Mouse (Mus musculus) forebrain, embryonic 15.5 days (tissue): ENCODE results near the gene Arhgap10. TPM values are rescaled to one million over a fixed set of nuclear protein-coding genes. Genes with fewer than 3 reads are reported as not detected.

Experiments used
- ATAC-seq: fragments of 200-750 bp; cut with Nextera tagmentation; replicated peaks from 2 replicates; pipeline ENCODE4 v1.8.0; 2017; ENCODE audit warnings: mild to moderate bottlenecking, moderate TSS enrichment, moderate library complexity
- H3K27ac ChIP-seq: fragments of 300-500 bp; sonication (generic); replicated peaks from 2 replicates; pipeline ENCODE4 v1.5.1; 2015; ENCODE audit warnings: mild to moderate bottlenecking, inconsistent platforms
- H3K27me3 ChIP-seq: fragments of 300-500 bp; sonication (generic); 2 replicates; pipeline ENCODE4 v1.6.1; 2015; ENCODE audit warnings: inconsistent platforms
- H3K36me3 ChIP-seq: fragments of 300-500 bp; sonication (generic); 2 replicates; pipeline ENCODE4 v1.6.1; 2015; ENCODE audit warnings: mild to moderate bottlenecking, inconsistent platforms
- H3K4me1 ChIP-seq: fragments of 300-500 bp; sonication (generic); 2 replicates; pipeline ENCODE4 v1.6.1; 2015; ENCODE audit warnings: inconsistent platforms
- H3K4me2 ChIP-seq: fragments of 300-500 bp; sonication (generic); replicated peaks from 2 replicates; pipeline ENCODE4 v1.6.1; 2015; ENCODE audit warnings: mild to moderate bottlenecking, inconsistent platforms
- H3K4me3 ChIP-seq: fragments of 300-500 bp; sonication (generic); 2 replicates; pipeline ENCODE4 v1.5.1; 2015; ENCODE audit warnings: mild to moderate bottlenecking, inconsistent platforms
- H3K9ac ChIP-seq: fragments of 300-500 bp; sonication (generic); replicated peaks from 2 replicates; pipeline ENCODE4 v1.6.1; 2015; ENCODE audit warnings: mild to moderate bottlenecking, inconsistent platforms
- H3K9me3 ChIP-seq: fragments of 300-500 bp; sonication (generic); 2 replicates; pipeline ENCODE4 v1.6.1; 2016; ENCODE audit warnings: inconsistent platforms
- WGBS: fragments of 180-500 bp; shearing (Covaris S2); methylation state at CpG from one replicate; pipeline ENCODE4 v1.1.7; 2015; ENCODE audit warnings: mixed read lengths; 5-methylcytosine and 5-hydroxymethylcytosine counted together
- polyA plus RNA-seq: library from polyadenylated mRNA; unstranded; fragments of >200 nt; fragmentation: Nextera tagmentation; extraction: Ambion mirVana; gene quantifications from 2 replicates; pipeline ENCODE4 v1.2.1, GENCODE M21; 2015

Gene Arhgap10
- polyA plus RNA-seq, 1 experiment from 2014 or later, result 4.2 TPM

DNA sequence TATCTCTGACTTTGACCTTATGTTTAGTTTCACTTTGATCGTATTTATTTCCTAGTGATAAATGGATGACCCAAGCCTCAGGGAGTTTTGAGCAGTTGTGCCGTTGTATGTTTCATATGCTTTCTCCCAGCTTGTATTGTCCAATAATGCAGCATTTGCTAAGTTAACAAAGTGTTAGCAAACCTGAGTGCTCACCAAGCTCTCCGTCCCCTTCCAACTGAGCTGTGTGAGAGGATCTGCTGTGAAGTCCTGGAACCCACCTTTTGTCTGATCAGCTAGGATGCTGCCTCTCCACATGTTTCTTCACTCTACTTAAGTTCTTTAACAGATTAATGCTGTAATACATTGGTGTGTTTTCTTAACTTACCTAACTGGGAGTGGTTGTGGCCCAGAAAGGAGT is 276.4 kb downstream of the Arhgap10 start:
- Histone ChIP-seq H3K36me3 (no peaks in the 10 kb centered on the region), H3K27me3 (no peaks in the 10 kb centered on the region), H3K4me2 (no peak overlapping the region), H3K27ac (no peak overlapping the region), H3K9ac (no peak overlapping the region), H3K4me3 (no peak overlapping the region), H3K4me1 (no peaks in the 10 kb centered on the region), H3K9me3 (no peaks in the 10 kb centered on the region)
- 94% methylated on average over 3 of the region's 3 CpGs for WGBS
- no peak for ATAC-seq

DNA sequence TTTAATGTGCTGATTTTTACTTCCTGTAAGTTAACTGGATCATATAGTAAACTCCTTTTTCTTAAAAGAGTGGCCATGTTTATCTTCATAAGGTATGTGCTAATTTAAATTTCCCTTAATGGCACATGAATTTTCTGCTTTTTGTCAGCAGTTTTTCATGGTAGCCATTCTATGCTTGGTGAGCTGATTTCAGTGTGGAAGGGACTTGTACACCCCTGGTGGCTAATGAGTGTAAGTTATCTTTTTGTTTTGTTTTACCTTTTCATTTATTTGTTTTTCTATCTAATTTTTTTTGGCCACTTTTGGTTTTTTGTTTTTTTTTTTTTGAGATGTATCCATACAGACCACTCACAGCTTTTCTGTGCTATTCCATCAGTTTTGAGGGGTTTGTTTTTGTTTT is 278.3 kb downstream of the Arhgap10 start:
- Histone ChIP-seq H3K4me1 (no peaks in the 10 kb centered on the region), H3K4me2 (no peak overlapping the region), H3K9ac (no peak overlapping the region), H3K9me3 (no peaks in the 10 kb centered on the region), H3K27ac (no peak overlapping the region), H3K27me3 (no peaks in the 10 kb centered on the region), H3K4me3 (no peak overlapping the region), H3K36me3 (no peaks in the 10 kb centered on the region)
- ATAC-seq, result no peak

DNA sequence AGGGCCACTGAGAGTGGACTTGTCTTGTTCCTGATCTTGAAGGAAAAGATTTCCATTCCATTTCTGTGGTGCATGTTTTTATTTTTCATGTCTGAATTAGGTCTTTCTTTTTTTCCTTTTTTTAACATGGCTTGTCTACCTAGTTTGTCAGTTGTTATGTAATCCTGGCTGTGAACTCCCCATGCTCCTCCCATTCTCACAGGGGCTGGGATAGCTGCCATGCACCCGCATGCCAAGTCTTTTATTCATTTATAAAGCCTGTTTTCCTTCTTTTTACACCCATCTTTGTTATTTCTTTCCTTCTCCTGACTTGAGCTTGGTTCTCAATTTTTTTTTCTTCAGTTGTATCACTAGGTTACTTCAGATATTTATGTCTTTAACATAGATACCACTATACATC is 281.1 kb downstream of the Arhgap10 start:
- no peak for ATAC-seq
- H3K27ac ChIP-seq, result no peak overlapping the region
- no peaks in the 10 kb centered on the region for H3K36me3 ChIP-seq
- no peaks in the 10 kb centered on the region for H3K27me3 ChIP-seq
- H3K9me3 ChIP-seq, result no peaks in the 10 kb centered on the region
- no peak overlapping the region for H3K4me3 ChIP-seq
- 48% methylated on average over 1 of the region's 1 CpGs for WGBS
- no peak overlapping the region for H3K9ac ChIP-seq
- peaks cover 2% of the 10 kb centered on the region for H3K4me1 ChIP-seq
- H3K4me2 ChIP-seq, result no peak overlapping the region

DNA sequence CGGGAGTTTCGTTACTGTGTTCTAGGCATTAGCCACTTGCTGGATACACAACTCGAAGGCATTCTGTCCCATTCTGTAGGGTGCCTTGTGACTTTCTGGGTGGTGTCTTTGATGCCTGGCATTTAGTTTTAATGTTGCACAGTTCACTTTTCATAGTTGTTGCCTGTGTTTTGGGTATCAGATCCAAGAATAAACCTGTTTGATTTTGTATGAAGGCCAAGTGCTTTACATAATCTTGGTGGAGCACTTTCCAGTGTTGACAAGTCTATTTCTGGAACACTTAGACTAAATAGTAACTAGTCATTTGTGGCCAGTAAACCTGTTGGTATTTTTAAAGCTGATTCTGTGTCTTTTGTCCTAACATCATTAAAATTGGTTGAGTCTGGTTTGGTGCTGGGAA is 285.3 kb downstream of the Arhgap10 start:
- no peaks in the 10 kb centered on the region for H3K36me3 ChIP-seq
- H3K9me3 ChIP-seq, result no peaks in the 10 kb centered on the region
- H3K4me2 ChIP-seq, result no peak overlapping the region
- no peak for ATAC-seq
- H3K4me1 ChIP-seq, result peaks cover 5% of the 10 kb centered on the region
- H3K27me3 ChIP-seq, result no peaks in the 10 kb centered on the region
- H3K9ac ChIP-seq, result no peak overlapping the region
- no peak overlapping the region for H3K27ac ChIP-seq
- WGBS, result 74% methylated on average over 3 of the region's 3 CpGs
- no peak overlapping the region for H3K4me3 ChIP-seq

DNA sequence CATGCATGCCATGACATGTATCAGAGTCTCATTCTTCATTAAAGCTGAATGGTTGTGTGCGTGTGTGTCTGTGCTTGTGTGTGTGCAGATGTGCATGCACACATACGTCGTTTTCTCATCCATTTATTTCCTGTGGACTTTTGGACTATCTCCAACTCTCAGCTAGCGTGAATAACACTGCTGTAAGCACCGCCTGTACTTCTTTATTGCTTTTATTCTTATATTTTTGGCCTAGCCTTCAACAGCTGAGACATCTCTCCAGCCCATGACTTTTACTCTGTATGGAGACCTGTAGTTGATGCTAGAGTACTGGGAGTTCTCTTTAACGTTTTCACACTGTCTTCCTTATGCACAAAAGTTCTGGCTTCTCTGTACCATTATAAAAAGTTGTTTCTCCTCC is 285.9 kb downstream of the Arhgap10 start:
- no peak overlapping the region for H3K9ac ChIP-seq
- H3K36me3 ChIP-seq, result no peaks in the 10 kb centered on the region
- no peak overlapping the region for H3K4me3 ChIP-seq
- H3K27me3 ChIP-seq, result no peaks in the 10 kb centered on the region
- H3K9me3 ChIP-seq, result no peaks in the 10 kb centered on the region
- peaks cover 5% of the 10 kb centered on the region for H3K4me1 ChIP-seq
- H3K4me2 ChIP-seq, result no peak overlapping the region
- WGBS, result 42% methylated on average over 6 of the region's 6 CpGs
- ATAC-seq, result no peak
- H3K27ac ChIP-seq, result no peak overlapping the region

DNA sequence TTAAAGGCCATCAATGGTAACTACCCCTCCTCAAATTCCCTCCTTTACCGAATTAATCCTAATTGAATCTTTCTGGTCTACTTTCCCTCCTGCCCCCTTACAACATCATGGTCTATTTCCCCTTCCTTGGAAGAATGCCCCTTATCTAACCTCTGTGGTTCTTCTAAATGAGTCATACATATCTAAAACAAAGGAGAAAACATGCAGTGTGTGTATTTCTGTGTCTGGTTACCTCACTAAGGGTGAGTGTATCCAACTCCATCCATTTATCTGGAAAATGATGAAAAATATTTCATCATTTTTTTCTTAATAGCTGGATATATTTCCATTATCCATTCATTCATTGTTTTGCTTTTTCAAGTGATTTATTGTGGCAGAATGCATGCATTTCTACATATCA is 286.5 kb downstream of the Arhgap10 start:
- Histone ChIP-seq H3K9me3 (no peaks in the 10 kb centered on the region), H3K27ac (no peak overlapping the region), H3K4me1 (peaks cover 5% of the 10 kb centered on the region), H3K27me3 (no peaks in the 10 kb centered on the region), H3K4me3 (no peak overlapping the region), H3K9ac (no peak overlapping the region), H3K4me2 (no peak overlapping the region), H3K36me3 (no peaks in the 10 kb centered on the region)
- ATAC-seq, result no peak
- 90% methylated on average over 1 of the region's 1 CpGs for WGBS

DNA sequence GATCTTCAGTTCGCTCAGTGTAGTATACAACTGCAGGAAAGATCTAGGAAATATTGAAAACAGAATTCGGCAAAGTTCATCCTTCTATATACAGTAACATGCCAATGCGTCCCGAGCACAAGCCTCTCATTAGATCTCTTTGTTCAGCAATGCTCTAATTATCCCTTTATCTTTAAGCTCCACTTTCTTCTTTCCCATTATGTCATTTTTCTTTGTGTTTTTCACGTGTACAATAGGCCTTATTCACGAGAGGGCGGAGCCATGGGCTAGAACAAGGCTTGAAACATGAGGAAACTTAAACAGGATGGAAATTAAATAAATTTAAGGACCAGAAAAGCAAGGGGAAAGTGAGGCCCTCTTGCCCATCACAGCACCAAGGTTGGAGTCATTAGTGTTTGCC is 289.1 kb downstream of the Arhgap10 start:
- no peak for ATAC-seq
- peaks cover 5% of the 10 kb centered on the region for H3K4me1 ChIP-seq
- H3K9me3 ChIP-seq, result no peaks in the 10 kb centered on the region
- H3K4me3 ChIP-seq, result no peak overlapping the region
- no peaks in the 10 kb centered on the region for H3K27me3 ChIP-seq
- H3K36me3 ChIP-seq, result no peaks in the 10 kb centered on the region
- H3K27ac ChIP-seq, result no peak overlapping the region
- H3K9ac ChIP-seq, result no peak overlapping the region
- 48% methylated on average over 7 of the region's 7 CpGs for WGBS
- H3K4me2 ChIP-seq, result no peak overlapping the region

DNA sequence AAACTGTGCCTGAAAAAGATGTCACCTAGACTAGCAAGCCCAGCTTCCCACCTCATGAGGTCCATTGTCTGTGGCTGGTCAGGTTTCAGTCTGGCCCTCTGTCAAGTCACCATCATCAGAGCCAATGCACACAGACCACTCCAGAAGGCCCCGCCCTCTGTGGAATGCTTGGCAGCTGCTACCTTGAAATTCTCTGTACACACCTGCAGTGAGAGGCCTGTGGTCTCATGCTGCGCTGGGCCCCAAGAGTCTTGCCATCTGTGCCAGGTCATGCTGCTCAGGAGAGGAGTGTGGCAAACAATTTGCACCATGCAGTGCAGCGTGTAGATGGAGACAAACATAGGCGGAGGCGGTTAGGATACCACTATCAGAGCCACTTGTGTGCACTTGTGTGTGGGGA is 290.0 kb downstream of the Arhgap10 start:
- Histone ChIP-seq H3K4me1 (peaks cover 5% of the 10 kb centered on the region), H3K4me2 (no peak overlapping the region), H3K27me3 (no peaks in the 10 kb centered on the region), H3K4me3 (no peak overlapping the region), H3K9ac (no peak overlapping the region), H3K27ac (no peak overlapping the region), H3K9me3 (no peaks in the 10 kb centered on the region), H3K36me3 (no peaks in the 10 kb centered on the region)
- ATAC-seq, result no peak
- 90% methylated on average over 5 of the region's 5 CpGs for WGBS

DNA sequence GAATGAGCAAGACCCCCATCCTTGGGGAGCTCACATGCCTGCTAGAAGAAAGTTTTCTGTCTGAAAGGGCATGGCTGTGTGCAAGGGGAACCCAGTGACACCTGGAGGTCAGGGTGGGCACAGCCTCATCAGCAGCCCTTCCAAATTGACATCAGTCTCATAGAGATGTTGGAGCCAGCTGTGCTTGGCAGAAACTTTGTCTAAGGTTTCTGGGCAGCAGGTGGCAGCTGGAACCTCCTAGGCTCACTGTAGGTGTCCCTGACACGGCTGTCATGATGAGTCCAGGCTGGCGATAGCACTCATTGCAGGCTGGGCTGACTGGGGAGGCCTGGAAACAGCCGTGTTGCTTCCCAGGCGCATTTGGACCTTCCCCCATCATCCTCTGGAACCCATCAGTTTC is 294.6 kb downstream of the Arhgap10 start:
- H3K4me2 ChIP-seq, result no peak overlapping the region
- WGBS, result 79% methylated on average over 4 of the region's 4 CpGs
- no peaks in the 10 kb centered on the region for H3K4me1 ChIP-seq
- H3K4me3 ChIP-seq, result no peak overlapping the region
- no peaks in the 10 kb centered on the region for H3K27me3 ChIP-seq
- H3K27ac ChIP-seq, result no peak overlapping the region
- H3K9me3 ChIP-seq, result no peaks in the 10 kb centered on the region
- ATAC-seq, result no peak
- H3K36me3 ChIP-seq, result no peaks in the 10 kb centered on the region
- no peak overlapping the region for H3K9ac ChIP-seq

DNA sequence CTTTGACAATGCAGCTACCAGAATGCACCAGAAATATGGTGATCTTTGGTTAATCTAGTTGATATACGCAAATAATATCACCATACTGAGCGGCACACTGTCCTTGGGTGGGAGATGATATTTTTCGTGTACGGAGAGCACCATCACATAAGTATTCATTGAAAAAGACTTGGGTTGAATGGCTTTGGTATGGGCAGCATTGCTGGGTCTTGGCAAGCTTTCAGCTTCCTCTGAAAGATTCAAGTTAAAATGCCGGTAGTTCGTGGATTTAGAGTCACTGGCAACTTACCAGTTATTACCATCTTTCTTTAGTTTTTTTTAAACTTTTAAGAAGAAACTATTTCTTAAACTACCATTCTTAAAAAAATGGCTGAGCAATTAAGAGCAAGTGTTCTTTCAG is 302.6 kb downstream of the Arhgap10 start:
- Histone ChIP-seq H3K4me1 (peaks cover 8% of the 10 kb centered on the region), H3K9ac (no peak overlapping the region), H3K9me3 (no peaks in the 10 kb centered on the region), H3K36me3 (no peaks in the 10 kb centered on the region), H3K4me3 (no peak overlapping the region), H3K4me2 (no peak overlapping the region), H3K27ac (no peak overlapping the region), H3K27me3 (no peaks in the 10 kb centered on the region)
- no peak for ATAC-seq
- 50% methylated on average over 6 of the region's 6 CpGs for WGBS

DNA sequence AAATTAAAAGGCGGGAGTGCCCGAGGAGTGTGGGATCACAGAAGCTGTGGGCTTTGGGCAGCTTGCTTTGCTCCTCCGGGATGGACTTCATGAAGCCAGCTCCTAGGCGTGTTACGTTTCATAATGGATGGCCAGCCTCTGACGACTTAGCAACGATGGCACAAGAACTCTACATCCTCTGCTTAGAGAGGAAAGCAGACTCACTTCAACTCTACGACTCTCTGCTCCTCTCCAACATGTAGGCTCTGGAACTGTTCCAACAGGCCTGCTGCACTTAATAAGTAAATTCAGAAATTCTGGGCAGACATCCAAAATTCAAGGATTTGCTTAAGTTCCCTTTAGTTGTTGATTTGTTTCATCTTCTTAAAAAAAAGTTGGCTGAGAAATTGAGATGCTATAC is 303.1 kb downstream of the Arhgap10 start:
- ATAC-seq, result peak; percentile 72; the same call in 1 of the 2 replicates
- no peak overlapping the region for H3K4me3 ChIP-seq
- H3K27ac ChIP-seq, result no peak overlapping the region
- H3K4me1 ChIP-seq, result peaks cover 8% of the 10 kb centered on the region
- no peaks in the 10 kb centered on the region for H3K9me3 ChIP-seq
- H3K36me3 ChIP-seq, result no peaks in the 10 kb centered on the region
- no peak overlapping the region for H3K9ac ChIP-seq
- H3K27me3 ChIP-seq, result no peaks in the 10 kb centered on the region
- 53% methylated on average over 8 of the region's 8 CpGs for WGBS
- no peak overlapping the region for H3K4me2 ChIP-seq

DNA sequence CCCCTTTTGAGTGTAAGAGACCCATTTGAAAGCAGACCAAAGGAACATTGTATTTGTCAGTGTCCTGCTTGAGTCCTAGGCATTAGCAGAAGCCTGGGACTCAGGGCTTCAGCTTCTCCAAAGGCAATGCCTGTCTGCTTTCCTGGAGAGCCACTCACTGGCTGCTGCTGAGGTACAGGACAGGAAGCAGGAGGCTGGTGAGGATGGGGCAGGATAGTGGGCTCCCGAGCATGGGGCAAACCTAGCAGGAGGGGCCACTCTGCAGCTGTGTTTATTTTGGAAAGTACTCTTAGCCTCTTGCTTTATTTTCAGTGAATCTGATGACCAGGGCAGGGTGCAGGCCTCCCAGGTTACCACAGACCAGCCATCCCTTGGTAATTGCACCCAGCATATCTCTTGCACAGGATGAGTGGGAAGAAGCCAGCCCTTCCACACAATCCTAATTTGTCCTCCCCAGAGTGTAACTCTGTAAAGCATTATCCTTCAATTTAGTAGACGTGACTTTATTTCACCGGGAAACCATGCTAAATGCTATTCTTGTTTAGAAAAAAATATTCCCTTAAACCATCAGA is 303.8 kb downstream of the Arhgap10 start:
- no peak for ATAC-seq
- no peak overlapping the region for H3K4me2 ChIP-seq
- 83% methylated on average over 3 of the region's 3 CpGs for WGBS

DNA sequence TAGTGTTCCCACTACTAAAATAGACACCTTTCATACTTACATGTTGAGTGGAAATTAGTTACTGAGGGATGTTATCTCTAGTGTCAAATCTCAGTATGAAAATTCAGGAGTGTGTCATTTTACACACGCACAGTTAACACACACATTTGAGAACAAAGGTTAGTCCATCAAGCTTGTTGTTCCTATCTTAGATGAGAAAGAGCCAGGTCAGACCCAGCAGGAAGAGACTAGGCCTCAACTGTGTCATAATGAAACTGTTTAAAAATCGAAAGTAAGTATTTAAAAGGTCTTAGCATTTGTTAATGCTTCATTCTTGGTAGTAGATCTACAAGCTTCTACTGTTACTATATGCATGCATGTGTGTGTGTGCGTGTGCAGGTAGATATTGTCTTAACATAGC is 308.5 kb downstream of the Arhgap10 start:
- no peak for ATAC-seq
- H3K9me3 ChIP-seq, result no peaks in the 10 kb centered on the region
- no peaks in the 10 kb centered on the region for H3K36me3 ChIP-seq
- no peak overlapping the region for H3K4me3 ChIP-seq
- H3K4me2 ChIP-seq, result no peak overlapping the region
- WGBS, result 93% methylated on average over 3 of the region's 3 CpGs
- H3K27me3 ChIP-seq, result no peaks in the 10 kb centered on the region
- peaks cover under 1% of the 10 kb centered on the region; the same call in 1 of the 2 replicates for H3K4me1 ChIP-seq
- no peak overlapping the region for H3K9ac ChIP-seq
- H3K27ac ChIP-seq, result no peak overlapping the region

More for the DNA sequence above, 303.8 kb downstream of the Arhgap10 start:
- Histone ChIP-seq H3K4me1 (peaks cover 8% of the 10 kb centered on the region), H3K9me3 (no peaks in the 10 kb centered on the region), H3K27me3 (no peaks in the 10 kb centered on the region), H3K36me3 (no peaks in the 10 kb centered on the region), H3K27ac (no peak overlapping the region), H3K4me3 (no peak overlapping the region), H3K9ac (no peak overlapping the region)
